Mouse (Mus musculus): ENCODE measurements at regions not wholly inside any gene's neighbourhood (a gene's known extent, or its start where the extent isn't known, plus 50 kb on each side); places are given as distances from the start of the nearest gene placed in this dataset.

GRCm38 (mm10) chrX:150709416-150709815 lies 52.0 kb upstream of the Tro start:
- DNase-seq (ENCODE audit: low spot score) = peak; percentile 7
